Mouse (Mus musculus) hematopoietic stem cell, adult 5-6 weeks (primary cell): Measurements from ENCODE around the gene Lcn2. TPM values are rescaled to one million over a fixed set of nuclear protein-coding genes. Genes with fewer than 3 reads are reported as not detected.

Experiments
- ATAC-seq, 2 experiments: fragments of 125-278 bp in 1 of 2; replicated peaks in 1 of 2; 2 replicates each; pipeline ENCODE4 v1.8.0; 2016 to 2017; ENCODE audit warnings: inconsistent platforms in 2 of 2, mild to moderate bottlenecking in 2 of 2, moderate number of reproducible peaks in 2 of 2, low read depth in 1 of 2, moderate TSS enrichment in 1 of 2; ENCODE audit not compliant: low FRiP score in 2 of 2, poor library complexity in 2 of 2, severe bottlenecking in 2 of 2, insufficient read depth in 1 of 2, low TSS enrichment in 1 of 2
- total RNA-seq: library from RNA; stranded (forward); fragments of 172-1452, 232-1000 nt; gene quantifications from 2 replicates; pipeline ENCODE4 v1.2.3, GENCODE M21; 2017

Lcn2 gene
- total RNA-seq = 91.4 and 276 TPM in 2 replicates

DNA sequence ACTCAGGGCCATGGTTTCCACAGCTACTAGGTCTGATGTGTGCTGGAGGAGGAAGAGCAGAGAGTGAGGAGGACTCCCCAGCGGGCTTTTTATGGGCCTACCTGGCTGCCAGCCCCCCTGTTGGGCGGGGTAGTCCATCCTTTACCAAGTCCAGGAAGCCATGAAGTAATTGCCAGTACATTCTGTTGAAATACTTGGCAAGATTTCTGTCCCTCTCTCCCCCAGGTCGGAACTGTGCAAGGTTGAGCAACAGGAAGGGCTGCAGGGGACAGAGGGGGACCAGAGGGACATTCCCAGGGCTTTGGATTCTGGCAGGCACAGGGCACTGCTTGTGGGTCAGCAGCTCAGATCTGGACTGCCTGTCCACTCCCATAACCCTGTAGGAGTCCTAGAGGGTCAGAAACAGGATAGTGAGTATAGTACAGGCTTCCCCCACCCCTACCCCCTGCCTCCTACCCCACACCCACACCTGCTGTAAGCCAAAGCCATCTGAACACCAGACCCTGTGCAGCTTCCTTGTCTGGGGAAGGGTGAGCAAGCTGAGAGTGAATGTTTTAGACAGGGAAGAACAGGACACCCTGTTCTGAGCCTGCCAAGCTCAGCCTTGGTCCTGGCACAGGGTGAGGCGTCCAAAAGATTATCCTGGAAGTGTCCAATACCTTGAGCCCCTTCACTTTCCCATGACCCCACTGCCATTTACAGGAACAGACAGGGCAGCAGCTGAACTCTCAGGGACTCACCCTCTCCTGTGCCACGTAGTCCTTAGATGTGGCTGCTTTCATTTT, at the start of gene Lcn2:
Gene Lcn2 (minus strand): TSS at position 547 of the 785 bp plus-strand sequence.
- peak in 1 of 2 experiments; percentile 29; a peak in 2 of 4 replicates for ATAC-seq

DNA sequence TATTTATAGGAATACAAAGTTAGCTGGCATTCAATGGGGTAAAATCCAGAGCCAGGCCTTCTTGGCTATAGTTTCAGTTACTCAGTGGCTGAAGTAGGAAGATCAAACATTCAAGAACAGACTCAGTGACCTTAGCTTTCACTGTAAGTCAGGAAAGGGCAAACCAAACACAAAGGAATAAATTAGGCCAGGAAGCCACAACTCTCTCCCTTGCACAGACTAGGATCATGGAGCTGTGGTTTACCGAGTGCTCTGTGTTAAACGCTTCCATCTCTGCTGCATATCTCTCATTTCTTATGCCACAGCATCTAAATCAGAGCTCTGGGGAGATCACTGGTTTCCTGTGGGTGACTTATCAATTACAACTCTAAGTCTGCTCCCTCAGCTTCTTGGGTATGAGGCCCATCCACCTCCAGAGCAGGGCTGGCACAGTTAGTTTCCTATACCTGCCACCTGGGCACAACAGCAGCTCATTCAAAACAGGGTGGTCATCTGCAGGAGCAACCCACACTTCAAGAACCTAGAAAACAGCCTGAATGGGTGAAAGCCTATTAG, 49.6 kb upstream of the Lcn2 start:
- ATAC-seq = no peak

DNA sequence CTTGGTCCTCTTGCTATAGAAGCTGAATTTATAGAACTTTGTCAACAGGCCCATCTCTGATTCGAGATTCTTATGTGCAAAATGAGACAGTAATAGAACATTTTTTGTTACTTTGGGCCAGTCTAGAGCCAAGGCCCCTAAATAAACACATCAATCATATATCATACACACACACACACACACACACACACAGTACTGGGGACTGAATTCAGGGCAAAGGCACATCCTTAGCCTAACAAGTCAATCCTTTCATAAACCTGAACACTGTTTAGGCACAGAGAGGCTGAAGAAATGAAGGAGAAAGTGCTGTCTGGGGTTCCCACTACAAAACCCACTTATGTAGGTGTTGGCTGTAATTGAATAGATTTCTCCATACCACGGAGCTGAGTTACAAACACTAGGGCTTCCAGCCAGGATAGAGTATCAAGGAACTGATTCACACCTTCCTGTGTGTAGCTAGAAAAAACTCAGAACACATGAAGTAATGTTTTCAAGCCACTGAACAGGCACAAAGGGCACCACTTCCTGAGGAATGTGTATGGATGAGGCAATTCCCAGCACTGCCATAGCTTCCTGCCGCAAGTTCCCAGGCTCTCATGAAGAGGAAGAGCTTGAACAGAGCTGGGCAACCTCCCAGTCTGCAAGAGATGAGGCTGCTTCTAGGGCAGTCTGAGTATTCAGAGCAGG, 48.8 kb upstream of the Lcn2 start:
- no peak for ATAC-seq

DNA sequence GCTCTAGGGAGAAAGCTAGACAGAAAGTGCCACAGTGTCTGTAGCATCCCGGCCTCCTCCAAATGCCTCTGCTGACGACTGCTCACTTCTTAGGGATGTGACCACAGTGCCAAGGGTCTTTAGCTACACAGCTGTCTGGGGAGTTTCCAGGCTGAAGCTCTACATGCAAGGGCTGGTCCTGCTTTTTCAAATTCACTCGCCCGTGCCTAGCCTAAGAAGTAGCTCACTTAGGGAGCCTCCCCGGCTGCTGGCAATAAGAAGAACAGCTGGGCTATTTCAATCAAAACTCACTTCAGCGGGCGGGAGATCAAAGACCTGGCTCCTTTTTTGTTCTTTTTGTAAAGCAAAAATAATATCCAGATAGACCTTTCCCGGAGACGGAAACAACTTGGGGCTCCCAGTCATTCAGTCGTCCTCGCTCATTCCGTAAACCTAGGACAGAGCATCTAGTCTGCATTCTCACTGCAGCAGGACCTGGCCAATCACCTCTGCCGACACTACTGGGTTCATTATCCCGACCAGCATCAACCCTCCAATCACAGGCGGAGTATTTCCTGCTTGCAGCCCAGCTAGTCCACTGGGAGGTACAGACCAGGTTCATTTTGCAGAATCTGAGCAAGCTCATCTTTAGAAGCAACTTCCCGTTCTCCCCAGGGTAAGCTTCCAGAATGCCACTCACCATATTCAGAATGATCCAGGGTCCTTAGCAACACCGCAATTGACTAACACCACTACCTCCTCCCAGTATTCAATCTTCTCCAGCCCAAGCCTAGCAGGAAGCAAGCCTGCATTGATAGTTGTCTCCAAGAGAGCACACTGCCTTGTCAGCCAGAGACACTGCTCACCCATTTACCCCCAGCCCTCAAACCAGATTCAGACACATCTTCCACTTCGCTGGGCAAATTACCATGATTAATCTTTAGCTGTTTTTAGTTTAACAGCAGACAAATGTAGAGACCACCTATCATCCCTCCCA, 42.9 kb upstream of the Lcn2 start:
- no peak for ATAC-seq

DNA sequence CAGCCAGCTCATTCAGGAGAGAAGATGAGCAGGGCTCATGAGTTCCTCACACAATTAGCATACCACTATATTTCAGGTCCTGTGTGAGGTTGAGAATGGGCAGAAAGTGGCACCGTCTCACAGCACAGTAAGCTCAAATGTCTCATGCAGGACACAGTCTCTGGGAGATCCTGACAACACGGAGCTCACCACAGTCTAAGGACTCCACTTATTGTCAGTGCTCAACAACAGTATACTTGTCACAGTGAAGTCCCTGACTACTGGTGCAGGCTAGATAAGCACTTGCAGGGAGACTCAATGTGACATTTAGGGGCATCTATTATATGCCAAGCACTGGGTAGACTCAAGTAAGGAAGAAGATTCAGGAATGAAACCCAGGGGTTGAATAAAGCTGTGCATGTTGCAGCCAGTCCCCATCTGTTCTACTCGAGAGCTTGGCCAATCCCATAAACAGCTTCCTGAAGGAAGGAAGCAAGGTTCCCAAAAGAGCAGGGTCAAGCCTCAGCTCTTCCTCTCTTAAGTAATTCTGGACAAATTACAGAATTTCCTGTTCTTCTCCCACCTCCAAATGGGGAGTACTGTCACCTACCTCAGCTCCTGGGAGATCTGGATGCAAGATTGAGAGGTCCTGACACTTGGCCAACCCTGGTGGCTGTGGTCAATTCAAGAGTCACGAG, 41.3 kb upstream of the Lcn2 start:
- ATAC-seq = no peak

DNA sequence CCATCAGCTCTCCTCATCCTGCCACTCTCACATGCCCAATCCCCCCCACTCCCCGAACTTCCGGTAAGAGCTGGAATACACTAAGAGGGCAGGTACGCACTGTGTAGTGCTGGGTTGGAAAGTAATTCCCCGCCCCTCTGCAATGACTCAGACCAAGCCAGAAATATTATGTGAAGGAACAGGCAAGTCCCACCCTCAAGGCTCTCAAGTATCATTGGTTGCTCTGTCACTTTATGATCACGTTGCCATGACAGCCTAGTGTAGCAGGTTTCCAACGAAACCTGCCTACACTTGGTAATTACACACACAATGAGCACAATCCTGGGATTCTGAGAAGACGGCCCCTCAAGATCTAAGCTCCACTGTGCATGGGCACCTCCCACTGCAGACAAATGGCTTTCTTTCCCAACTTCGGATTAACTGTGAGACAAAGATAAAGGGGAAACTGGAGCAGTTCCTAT, 40.2 kb upstream of the Lcn2 start:
- ATAC-seq = peak; percentile 70 to 71

DNA sequence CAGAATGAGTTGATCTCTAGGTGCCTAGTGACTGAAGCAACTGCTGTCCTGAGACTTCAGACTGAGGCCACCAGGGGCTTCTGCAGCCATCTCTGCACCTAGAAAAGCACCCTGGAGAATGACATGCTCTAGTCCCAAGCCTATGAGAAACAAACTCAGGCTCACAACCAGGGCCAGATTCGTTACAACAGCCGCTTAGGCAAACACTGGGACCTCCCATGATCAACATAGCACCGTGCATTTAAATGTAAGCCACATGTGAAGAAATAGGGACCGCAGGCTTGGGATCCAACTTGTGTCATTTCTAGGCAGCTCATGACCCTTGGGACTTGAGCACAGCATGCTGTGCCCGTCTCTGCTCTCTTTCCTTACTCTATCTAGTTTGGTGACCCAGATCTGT, 39.7 kb upstream of the Lcn2 start:
- no peak for ATAC-seq

DNA sequence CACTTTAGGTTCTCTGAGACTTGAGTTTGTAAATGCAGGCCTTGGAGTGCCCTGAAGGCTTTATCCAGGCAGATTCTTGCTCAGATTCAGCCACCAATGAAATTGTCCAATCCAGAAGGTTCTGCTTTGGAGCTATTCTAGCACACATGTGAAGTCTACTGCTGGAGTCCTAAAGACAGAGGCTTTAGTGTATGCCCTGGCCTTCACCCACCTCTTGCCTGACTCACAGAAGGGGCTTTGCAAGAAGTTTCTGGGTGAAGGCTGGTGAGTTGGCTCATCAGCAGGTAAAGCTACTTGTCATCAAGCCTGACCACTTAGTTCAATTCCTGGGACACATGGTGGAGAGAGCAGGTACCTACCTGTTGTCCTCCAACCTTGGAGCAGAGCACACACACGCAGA, 38.1 kb upstream of the Lcn2 start:
- ATAC-seq = no peak

DNA sequence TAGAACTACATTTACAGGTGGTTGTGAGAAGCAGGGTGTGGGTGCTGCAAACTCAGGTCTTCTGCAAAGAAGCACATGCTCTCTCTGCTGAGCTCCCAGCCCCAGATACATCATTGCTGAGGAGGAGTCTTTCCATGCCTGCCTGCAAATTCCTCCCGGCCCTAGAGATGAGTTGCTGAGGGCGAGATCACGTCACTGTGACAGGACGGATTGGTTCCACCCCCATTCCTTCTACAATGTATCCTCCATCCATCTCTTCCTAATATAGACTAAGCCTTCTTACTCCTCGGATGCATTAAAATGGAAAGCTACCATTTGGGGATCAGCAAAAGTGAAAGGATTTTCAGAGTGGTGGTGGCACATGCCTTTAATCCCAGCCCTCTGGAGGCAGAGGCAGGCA, 37.5 kb upstream of the Lcn2 start:
- no peak for ATAC-seq

DNA sequence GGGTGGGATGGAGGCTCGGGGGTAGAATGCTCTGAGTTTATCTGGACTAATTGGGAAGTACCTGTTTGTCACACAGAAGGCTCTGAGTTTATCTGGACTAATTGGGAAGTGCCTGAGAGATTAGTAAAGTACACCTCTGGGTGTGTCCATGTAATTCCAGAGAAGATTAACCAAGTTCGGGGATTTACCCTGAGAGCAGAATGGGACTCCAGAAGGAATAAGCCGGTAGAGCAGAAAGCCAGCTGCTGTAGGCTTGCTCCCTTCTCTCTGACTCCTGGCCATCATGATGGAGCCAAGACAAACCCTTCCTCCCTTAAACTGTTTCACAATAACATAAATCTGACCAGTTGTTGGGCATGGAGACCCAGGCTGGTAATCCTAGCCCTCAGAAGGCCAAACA, 36.7 kb upstream of the Lcn2 start:
- no peak for ATAC-seq

DNA sequence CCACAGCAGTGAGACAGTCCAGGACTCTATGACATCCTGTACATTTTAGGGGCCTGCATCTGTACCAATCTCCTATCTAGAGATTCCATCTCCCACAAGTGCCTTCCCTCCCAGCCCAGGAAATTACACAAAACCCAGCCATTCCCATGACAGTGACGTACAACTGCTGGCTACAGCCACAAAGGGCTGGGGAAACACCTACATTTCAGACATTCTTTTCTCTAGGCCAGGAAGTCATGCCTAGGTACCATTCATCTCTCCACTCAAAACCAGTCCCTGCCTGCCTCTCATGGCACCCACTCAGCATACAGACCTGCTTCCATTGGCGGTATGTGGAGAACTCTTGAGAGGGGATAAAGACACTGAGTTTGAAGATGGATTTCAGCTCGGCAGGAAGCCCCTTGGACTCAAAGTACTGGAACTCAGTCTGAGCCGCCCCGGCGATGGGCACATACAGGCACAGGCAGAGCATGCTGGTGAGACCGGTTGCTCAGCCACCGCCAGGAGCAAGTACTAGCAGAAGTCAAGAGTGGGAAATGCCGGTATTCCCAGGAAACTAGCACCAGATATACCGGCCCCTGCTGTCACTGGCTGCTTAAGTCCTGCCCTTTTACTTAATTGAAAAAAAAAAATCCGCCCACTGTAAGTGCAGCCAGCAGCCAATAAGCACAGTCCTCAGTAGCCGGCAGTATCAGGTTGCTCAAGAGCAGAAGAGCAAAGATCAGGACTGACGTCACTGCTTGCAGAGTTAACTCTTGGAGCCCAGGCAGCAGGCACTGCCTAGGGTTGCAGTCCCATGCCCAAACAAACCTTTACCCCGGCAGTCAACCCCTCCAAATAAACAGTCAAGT, 35.7 kb upstream of the Lcn2 start:
- ATAC-seq = peak; percentile 60 to 75; a peak in 3 of 4 replicates

DNA sequence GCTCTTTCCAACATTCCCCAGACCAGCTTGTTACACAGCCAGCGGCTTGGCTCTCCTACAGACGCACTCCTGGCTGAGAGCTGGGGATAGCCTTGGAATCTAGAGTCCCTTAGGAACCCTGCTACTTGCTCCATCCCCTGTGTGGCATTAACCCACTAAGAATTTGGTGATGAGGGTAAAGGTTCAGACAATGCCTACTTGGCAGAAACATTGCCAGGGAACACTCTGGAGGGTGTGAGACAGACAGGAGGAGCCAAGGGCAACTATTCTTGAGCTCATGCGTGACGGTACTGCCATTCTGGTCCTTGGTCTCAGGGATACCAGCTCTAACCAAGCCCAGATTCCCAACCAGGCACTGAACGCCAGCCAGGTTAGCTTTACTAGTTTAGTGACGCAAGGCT, 33.8 kb upstream of the Lcn2 start:
- no peak for ATAC-seq

DNA sequence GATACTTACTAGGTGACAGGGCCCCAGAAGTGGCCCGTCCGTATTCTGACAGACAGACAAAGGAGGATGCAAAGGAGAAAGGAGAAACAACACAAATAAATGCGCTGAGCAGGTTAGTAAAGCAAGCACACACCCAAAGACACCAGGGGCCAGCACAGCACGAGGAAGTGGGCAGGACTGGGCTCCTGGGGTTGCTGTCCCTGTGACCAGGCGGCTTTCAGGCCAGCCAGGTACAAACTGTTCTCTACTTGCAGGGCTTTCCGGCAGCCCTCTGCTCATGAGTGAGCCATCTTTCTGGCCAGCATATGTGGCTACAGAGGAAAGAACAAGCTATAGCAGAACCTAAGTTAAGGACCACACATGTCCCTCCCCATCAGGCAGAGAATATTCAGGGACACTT, 32.6 kb upstream of the Lcn2 start:
- no peak for ATAC-seq

DNA sequence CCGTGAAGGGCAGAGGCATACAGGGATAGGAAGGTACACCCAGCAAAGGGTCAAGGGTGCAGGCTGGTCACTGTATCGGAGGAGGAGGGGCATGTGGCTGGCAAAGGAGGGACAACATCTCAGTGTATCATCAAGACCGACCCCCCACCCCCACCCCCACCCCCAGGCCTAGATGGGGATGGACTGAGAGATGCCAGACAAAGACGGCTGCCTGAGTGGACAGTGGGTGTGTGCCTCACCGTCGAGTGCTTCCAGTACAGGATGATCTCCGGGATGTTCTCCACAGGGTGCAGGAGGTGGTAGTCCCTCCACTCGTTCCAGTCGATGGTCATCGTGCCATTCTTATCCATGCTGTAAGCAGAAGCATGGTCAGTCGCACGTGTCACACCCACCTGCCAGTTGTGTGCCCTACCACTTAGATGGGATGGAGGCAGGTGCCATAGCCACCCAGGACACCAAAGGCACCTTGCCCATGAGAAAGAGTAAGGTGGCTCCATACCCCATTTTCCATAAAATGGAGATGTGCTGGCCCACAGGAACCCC, 32.1 kb upstream of the Lcn2 start:
- ATAC-seq = no peak

DNA sequence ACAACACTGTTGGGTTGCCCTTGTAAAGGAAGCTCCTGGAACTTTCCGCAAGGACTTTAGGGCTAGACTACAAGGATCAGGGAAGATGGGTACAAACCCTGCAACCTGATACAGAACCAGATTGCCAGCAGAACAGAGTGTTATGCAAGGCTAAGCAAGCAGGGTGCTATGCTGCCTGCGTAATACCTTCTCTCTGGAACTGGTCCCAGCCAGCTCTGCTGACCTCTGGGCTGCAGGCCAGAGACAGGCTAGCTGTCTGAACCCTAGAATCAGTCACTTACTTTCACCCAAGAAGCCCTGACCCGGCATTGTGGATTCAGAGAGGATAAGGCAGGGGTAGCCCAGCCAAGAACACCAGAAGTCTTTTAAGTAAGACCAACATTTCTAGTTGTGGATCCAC, 31.3 kb upstream of the Lcn2 start:
- no peak for ATAC-seq
